ENCODE assay signal across 8 mouse cellular contexts in genomic region chr7:19420121-19420520, GRCm38 (mm10). TPM values are rescaled to one million over a fixed set of nuclear protein-coding genes. Genes with fewer than 3 reads are reported as not detected.
DNase-seq lines count a peak whose midpoint lies in the region; ATAC-seq and TF ChIP-seq lines count a peak whose summit lies in the region.

No protein-coding gene starts in this region.

- peak overlapping the region; percentile 25; the same call in 1 of the 2 replicates for H3K4me3 ChIP-seq in heart, embryonic 13.5 days
- no peak overlapping the region for H3K4me3 ChIP-seq in lung, embryonic 14.5 days (ENCODE audit: low read depth, low read length)
- 0 out of 2 replicates have a peak overlapping the region, but pooled peaks have one; percentile 4 for H3K4me3 ChIP-seq in E14TG2a.4 (replicated peaks; ENCODE audit: low read length)
- no peak overlapping the region for H3K4me3 ChIP-seq in neural tube, embryonic 13.5 days

- H3K4me1 ChIP-seq in heart, embryonic 13.5 days, result peaks cover 17% of the 10 kb centered on the region
- no peaks in the 10 kb centered on the region for H3K4me1 ChIP-seq in lung, embryonic 14.5 days (ENCODE audit: insufficient read depth)
- H3K4me1 ChIP-seq in E14TG2a.4 (replicated peaks; ENCODE audit: low read depth, low read length), result peaks cover 39% of the 10 kb centered on the region
- H3K4me1 ChIP-seq in neural tube, embryonic 13.5 days (replicated peaks), result peaks cover 13% of the 10 kb centered on the region; the same call in 1 of the 2 replicates

- no peak for ATAC-seq in heart, embryonic 13.5 days (ENCODE audit: extremely low read depth, insufficient number of reproducible peaks, low FRiP score, low TSS enrichment)
- no peak for ATAC-seq in lung, embryonic 14.5 days (ENCODE audit: insufficient read depth)
- no peak for ATAC-seq in neural tube, embryonic 13.5 days (ENCODE audit: low read depth)

- 0 out of 2 replicates have a peak overlapping the region, but pooled peaks have one; percentile 14 for H3K9ac ChIP-seq in heart, embryonic 13.5 days
- H3K9ac ChIP-seq in lung, embryonic 14.5 days, result no peak overlapping the region
- no peak overlapping the region for H3K9ac ChIP-seq in neural tube, embryonic 13.5 days

- peaks cover 62% of the 10 kb centered on the region for H3K27me3 ChIP-seq in heart, embryonic 13.5 days (replicated peaks)
- H3K27me3 ChIP-seq in lung, embryonic 14.5 days (ENCODE audit: insufficient read depth, low read length), result peaks cover 24% of the 10 kb centered on the region
- peaks cover 79% of the 10 kb centered on the region for H3K27me3 ChIP-seq in E14TG2a.4 (ENCODE audit: insufficient read depth, low read length)
- peaks cover 71% of the 10 kb centered on the region for H3K27me3 ChIP-seq in neural tube, embryonic 13.5 days

- H3K4me2 ChIP-seq in heart, embryonic 13.5 days, result peak overlapping the region; percentile 35
- peak overlapping the region; percentile 43; the same call in 1 of the 2 replicates for H3K4me2 ChIP-seq in lung, embryonic 14.5 days
- 0 out of 2 replicates have a peak overlapping the region, but pooled peaks have one; percentile 13 for H3K4me2 ChIP-seq in neural tube, embryonic 13.5 days

- TF ChIP-seq CTCF in lung, embryonic 14.5 days (IDR thresholded peaks at IDR 0.05; ENCODE audit: low read depth), result no peak
- no peak for TF ChIP-seq CTCF in E14TG2a.4 (conservative IDR thresholded peaks at IDR 0.05; ENCODE audit: low read length)

- no peaks in the 10 kb centered on the region for H3K9me3 ChIP-seq in heart, embryonic 13.5 days
- H3K9me3 ChIP-seq in lung, embryonic 14.5 days (ENCODE audit: low read depth, low read length), result no peaks in the 10 kb centered on the region
- no peaks in the 10 kb centered on the region for H3K9me3 ChIP-seq in E14TG2a.4 (ENCODE audit: low read length)
- H3K9me3 ChIP-seq in neural tube, embryonic 13.5 days, result no peaks in the 10 kb centered on the region

- H3K36me3 ChIP-seq in heart, embryonic 13.5 days, result peaks cover 18% of the 10 kb centered on the region
- H3K36me3 ChIP-seq in lung, embryonic 14.5 days (ENCODE audit: insufficient read depth), result peaks cover 3% of the 10 kb centered on the region; the same call in 1 of the 2 replicates
- H3K36me3 ChIP-seq in E14TG2a.4 (ENCODE audit: insufficient read depth, low read length), result peaks cover 5% of the 10 kb centered on the region
- H3K36me3 ChIP-seq in neural tube, embryonic 13.5 days, result peaks cover 8% of the 10 kb centered on the region

- H3K27ac ChIP-seq in heart, embryonic 13.5 days (replicated peaks), result no peak overlapping the region
- no peak overlapping the region for H3K27ac ChIP-seq in lung, embryonic 14.5 days (ENCODE audit: low read depth)
- H3K27ac ChIP-seq in neural tube, embryonic 13.5 days (replicated peaks), result no peak overlapping the region

- intact Hi-C loops in left cerebral cortex, postnatal 36 days (cut with DNase I), result no loop called here

- 7% methylated on average over 28 of the region's 28 CpGs for WGBS in heart, embryonic 13.5 days
- 5% methylated on average over 28 of the region's 28 CpGs for WGBS in lung, embryonic 14.5 days
- WGBS in neural tube, embryonic 13.5 days, result 7% methylated on average over 28 of the region's 28 CpGs

- no peak for DNase-seq in heart, postnatal 4 days
- no peak for DNase-seq in lung, embryonic 14.5 days
- no peak for DNase-seq in lung, postnatal 14 days
- no peak for DNase-seq in left cerebral cortex, postnatal 36 days (ENCODE audit: low spot score in 2 of 2)
- no peak for DNase-seq in spleen, postnatal 36 days (ENCODE audit: low spot score in 2 of 2)

RNA-seq across cellular contexts. Expression of gene Ckm, which starts 15.5 kb away (rescaled TPM):
- polyA plus RNA-seq in heart, embryonic 13.5 days (2015; fragmentation: Nextera tagmentation; extraction: Ambion mirVana), result 284 and 345 TPM in 2 replicates
- total RNA-seq in heart, postnatal 4 days (2021), result 1,000 to 10,000 TPM; 2,784 to 3,078 TPM
- polyA plus RNA-seq in lung, embryonic 14.5 days (2014; fragmentation: Nextera tagmentation; extraction: Ambion mirVana), result 2.8 and 11.1 TPM in 2 replicates
- 1.1 and 1.3 TPM in 2 replicates for polyA plus RNA-seq in neural tube, embryonic 13.5 days (2015; fragmentation: Nextera tagmentation; extraction: Ambion mirVana)
- total RNA-seq in left cerebral cortex, postnatal 36 days (2021), result under 1 TPM; 0.35 to 0.41 TPM

RNA-seq across cellular contexts. Expression of gene Klc3, which starts 16.2 kb away (rescaled TPM):
- 4.8 and 5.5 TPM in 2 replicates for polyA plus RNA-seq in heart, embryonic 13.5 days (2015; fragmentation: Nextera tagmentation; extraction: Ambion mirVana)
- total RNA-seq in heart, postnatal 4 days (2021), result under 1 TPM; 0.33 to 0.36 TPM
- 6.5 and 7.5 TPM in 2 replicates for polyA plus RNA-seq in lung, embryonic 14.5 days (2014; fragmentation: Nextera tagmentation; extraction: Ambion mirVana)
- polyA plus RNA-seq in neural tube, embryonic 13.5 days (2015; fragmentation: Nextera tagmentation; extraction: Ambion mirVana), result 4.0 and 5.3 TPM in 2 replicates
- total RNA-seq in left cerebral cortex, postnatal 36 days (2021), result 1 to 10 TPM; 2.6 to 3.3 TPM

RNA-seq across cellular contexts. Expression of gene Ercc2, which starts 38.3 kb away (rescaled TPM):
- 11.8 and 12.2 TPM in 2 replicates for polyA plus RNA-seq in heart, embryonic 13.5 days (2015; fragmentation: Nextera tagmentation; extraction: Ambion mirVana)
- total RNA-seq in heart, postnatal 4 days (2021), result 10 to 100 TPM; 13.8 to 18.6 TPM
- polyA plus RNA-seq in lung, embryonic 14.5 days (2014; fragmentation: Nextera tagmentation; extraction: Ambion mirVana), result 11.4 and 12.1 TPM in 2 replicates
- polyA plus RNA-seq in neural tube, embryonic 13.5 days (2015; fragmentation: Nextera tagmentation; extraction: Ambion mirVana), result 18.6 and 20.5 TPM in 2 replicates
- total RNA-seq in left cerebral cortex, postnatal 36 days (2021), result 10 to 100 TPM; 26.1 to 40.0 TPM

RNA-seq across cellular contexts. Expression of gene Mark4, which starts 38.5 kb away (rescaled TPM):
- polyA plus RNA-seq in heart, embryonic 13.5 days (2015; fragmentation: Nextera tagmentation; extraction: Ambion mirVana), result 6.5 and 7.5 TPM in 2 replicates
- 10 to 100 TPM; 28.8 to 30.3 TPM for total RNA-seq in heart, postnatal 4 days (2021)
- polyA plus RNA-seq in lung, embryonic 14.5 days (2014; fragmentation: Nextera tagmentation; extraction: Ambion mirVana), result 8.7 and 11.1 TPM in 2 replicates
- 14.9 and 16.1 TPM in 2 replicates for polyA plus RNA-seq in neural tube, embryonic 13.5 days (2015; fragmentation: Nextera tagmentation; extraction: Ambion mirVana)
- total RNA-seq in left cerebral cortex, postnatal 36 days (2021), result 10 to 100 TPM; 76.8 to 77.7 TPM

RNA-seq across cellular contexts. Expression of gene Exoc3l2, which starts 43.0 kb away (rescaled TPM):
- 1.1 and 1.2 TPM in 2 replicates for polyA plus RNA-seq in heart, embryonic 13.5 days (2015; fragmentation: Nextera tagmentation; extraction: Ambion mirVana)
- 1 to 10 TPM in 1 of 2 experiments, under 1 TPM in 1; 0.93 to 1.1 TPM for total RNA-seq in heart, postnatal 4 days (2021)
- 1.7 and 2.2 TPM in 2 replicates for polyA plus RNA-seq in lung, embryonic 14.5 days (2014; fragmentation: Nextera tagmentation; extraction: Ambion mirVana)
- polyA plus RNA-seq in neural tube, embryonic 13.5 days (2015; fragmentation: Nextera tagmentation; extraction: Ambion mirVana), result 0.32 and 0.52 TPM in 2 replicates
- under 1 TPM; 0.23 to 0.52 TPM for total RNA-seq in left cerebral cortex, postnatal 36 days (2021)

Comparison
In these comparisons a context has a peak if more than half of its experiments do, and no peak if none do; other contexts are left out.
1. H3K4me3 ChIP-seq: peak in heart, embryonic 13.5 days (single experiment) and E14TG2a.4 (single experiment); none in lung, embryonic 14.5 days (single experiment) and neural tube, embryonic 13.5 days (single experiment).
2. RNA of gene Ckm, which starts 15.5 kb away (polyA plus RNA-seq): 284 to 345 TPM in heart, embryonic 13.5 days; 2.8 to 11.1 TPM in lung, embryonic 14.5 days and 1.1 to 1.3 TPM in neural tube, embryonic 13.5 days; every median in the first group is over 10 times any median in the second.
3. Peak in every context shown above with its lines, with median percentiles within 50 percentile points of each other: H3K4me2 ChIP-seq.